Mouse (Mus musculus) embryonic facial prominence, embryonic 12.5 days (tissue): ENCODE data around the gene Stx12. TPM values are rescaled to one million over a fixed set of nuclear protein-coding genes. Genes with fewer than 3 reads are reported as not detected.
A peak's percentile ranks its signal among the peaks of the same experiment; 100 is the strongest.

Experiments
- ATAC-seq: fragments of 200-750 bp; cut with Nextera tagmentation; 2 replicates; pipeline ENCODE4 v1.8.0; 2017; ENCODE audit not compliant: insufficient number of reproducible peaks, insufficient read depth, low FRiP score, low TSS enrichment
- H3K27ac ChIP-seq: fragments of 300-500 bp; sonication (generic); 2 replicates; pipeline ENCODE4 v1.5.1; 2016; ENCODE audit warnings: mild to moderate bottlenecking
- H3K27me3 ChIP-seq: fragments of 300-500 bp; sonication (generic); 2 replicates; pipeline ENCODE4 v1.6.1; 2016; ENCODE audit warnings: mild to moderate bottlenecking, moderate library complexity
- H3K36me3 ChIP-seq: fragments of 300-500 bp; sonication (generic); 2 replicates; pipeline ENCODE4 v1.6.1; 2016; ENCODE audit warnings: mild to moderate bottlenecking
- H3K4me1 ChIP-seq: fragments of 300-500 bp; sonication (generic); 2 replicates; pipeline ENCODE4 v1.6.1; 2016
- H3K4me2 ChIP-seq: fragments of 300-500 bp; sonication (generic); replicated peaks from 2 replicates; pipeline ENCODE4 v1.6.1; 2016; ENCODE audit warnings: mild to moderate bottlenecking, moderate library complexity
- H3K4me3 ChIP-seq: fragments of 300-500 bp; sonication (generic); 2 replicates; pipeline ENCODE4 v1.5.1; 2016; ENCODE audit warnings: mild to moderate bottlenecking
- H3K9ac ChIP-seq: fragments of 300-500 bp; sonication (generic); 2 replicates; pipeline ENCODE4 v1.6.1; 2016; ENCODE audit warnings: mild to moderate bottlenecking, moderate library complexity
- H3K9me3 ChIP-seq: fragments of 300-500 bp; sonication (generic); 2 replicates; pipeline ENCODE4 v1.6.1; 2016; ENCODE audit warnings: mild to moderate bottlenecking, moderate library complexity
- WGBS: fragments of 180-500 bp; shearing (Covaris S2); methylation state at CpG from one replicate; pipeline ENCODE4 v1.1.7; 2016; 5-methylcytosine and 5-hydroxymethylcytosine counted together
- polyA plus RNA-seq: library from polyadenylated mRNA; unstranded; fragments of >200 nt; fragmentation: Nextera tagmentation; extraction: Ambion mirVana; gene quantifications from 2 replicates; pipeline ENCODE4 v1.2.1, GENCODE M21; 2016

The Stx12 gene
- polyA plus RNA-seq, 1 experiment from 2014 or later = 69.6 TPM

DNA sequence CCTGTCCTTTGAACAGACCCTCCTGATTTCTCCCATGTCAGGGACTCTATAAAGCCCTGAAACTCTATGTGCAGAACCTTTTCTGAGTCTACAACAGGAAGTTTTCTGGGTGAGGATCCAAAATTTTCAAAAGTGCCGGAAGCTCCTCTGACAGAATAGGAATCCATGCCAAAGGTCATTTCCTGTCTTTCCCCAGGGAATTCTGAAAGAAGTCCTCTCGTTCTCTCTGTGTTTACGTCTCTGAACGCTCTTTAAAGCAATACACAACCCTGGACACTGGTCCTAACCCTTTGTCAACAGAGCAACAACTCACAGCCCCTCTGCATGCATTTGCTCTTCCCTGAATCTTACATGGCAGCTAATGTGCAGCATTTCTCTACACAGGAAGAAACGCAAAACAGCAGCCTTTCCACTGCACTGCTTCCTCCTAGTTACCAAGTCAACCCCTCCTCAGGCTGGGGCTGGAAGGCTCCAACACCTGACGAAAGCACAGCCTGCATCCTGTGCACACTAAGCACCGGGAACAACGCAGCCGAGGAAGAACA lies 20.5 kb upstream of the Stx12 start:
- Histone ChIP-seq H3K9ac (no peak overlapping the region), H3K4me3 (no peak overlapping the region), H3K9me3 (no peaks in the 10 kb centered on the region), H3K4me1 (no peaks in the 10 kb centered on the region), H3K36me3 (peaks cover 47% of the 10 kb centered on the region), H3K27me3 (no peaks in the 10 kb centered on the region), H3K27ac (no peak overlapping the region), H3K4me2 (no peak overlapping the region)
- 46% methylated on average over 9 of the region's 9 CpGs for WGBS
- no peak for ATAC-seq

- no peak overlapping the region for H3K9ac ChIP-seq
- H3K4me2 ChIP-seq = no peak overlapping the region
- H3K4me1 ChIP-seq = no peaks in the 10 kb centered on the region
- no peaks in the 10 kb centered on the region for H3K27me3 ChIP-seq
- no peak overlapping the region for H3K4me3 ChIP-seq
- no peak for ATAC-seq
- H3K36me3 ChIP-seq = peaks cover 42% of the 10 kb centered on the region
- WGBS = 87% methylated on average over 2 of the region's 2 CpGs
- no peaks in the 10 kb centered on the region for H3K9me3 ChIP-seq
- H3K27ac ChIP-seq = no peak overlapping the region
Observed at GRCm38 (mm10) chr4:132904071-132904470, 19.8 kb upstream of the Stx12 start.

DNA sequence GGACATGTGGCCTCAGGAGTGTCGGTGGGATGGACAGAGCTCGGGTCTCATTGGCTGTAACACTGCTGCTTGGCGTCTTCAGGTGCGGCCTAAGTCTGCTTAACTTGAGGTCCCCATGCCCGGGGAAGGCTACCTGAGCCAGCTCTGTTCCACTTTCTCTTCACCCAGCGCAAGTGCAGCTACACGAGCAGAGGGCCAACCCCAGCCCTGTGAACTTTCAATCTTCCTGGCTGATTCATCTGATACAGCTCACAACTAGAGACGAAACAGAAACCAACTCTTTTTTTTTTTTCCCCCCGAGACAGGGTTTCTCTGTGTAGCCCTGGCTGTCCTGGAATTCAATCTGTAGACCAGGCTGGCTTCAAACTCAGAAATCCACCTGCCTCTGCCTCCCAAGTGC lies 13.9 kb upstream of the Stx12 start:
- WGBS = 88% methylated on average over 9 of the region's 9 CpGs
- Histone ChIP-seq H3K4me2 (no peak overlapping the region), H3K27me3 (no peaks in the 10 kb centered on the region; the same call in 1 of the 2 replicates), H3K36me3 (peaks cover 18% of the 10 kb centered on the region), H3K9ac (no peak overlapping the region), H3K27ac (no peak overlapping the region), H3K4me1 (no peaks in the 10 kb centered on the region), H3K4me3 (no peak overlapping the region), H3K9me3 (no peaks in the 10 kb centered on the region)
- no peak for ATAC-seq

- no peak overlapping the region for H3K27ac ChIP-seq
- WGBS = 15% methylated on average over 7 of the region's 7 CpGs
- H3K4me2 ChIP-seq = no peak overlapping the region
- H3K4me1 ChIP-seq = no peaks in the 10 kb centered on the region
- H3K4me3 ChIP-seq = no peak overlapping the region
- H3K9ac ChIP-seq = no peak overlapping the region
- ATAC-seq = no peak
- no peaks in the 10 kb centered on the region; the same call in 1 of the 2 replicates for H3K27me3 ChIP-seq
- no peaks in the 10 kb centered on the region for H3K9me3 ChIP-seq
- no peaks in the 10 kb centered on the region for H3K36me3 ChIP-seq
Observed at GRCm38 (mm10) chr4:132894402-132894801, 10.1 kb upstream of the Stx12 start.

DNA sequence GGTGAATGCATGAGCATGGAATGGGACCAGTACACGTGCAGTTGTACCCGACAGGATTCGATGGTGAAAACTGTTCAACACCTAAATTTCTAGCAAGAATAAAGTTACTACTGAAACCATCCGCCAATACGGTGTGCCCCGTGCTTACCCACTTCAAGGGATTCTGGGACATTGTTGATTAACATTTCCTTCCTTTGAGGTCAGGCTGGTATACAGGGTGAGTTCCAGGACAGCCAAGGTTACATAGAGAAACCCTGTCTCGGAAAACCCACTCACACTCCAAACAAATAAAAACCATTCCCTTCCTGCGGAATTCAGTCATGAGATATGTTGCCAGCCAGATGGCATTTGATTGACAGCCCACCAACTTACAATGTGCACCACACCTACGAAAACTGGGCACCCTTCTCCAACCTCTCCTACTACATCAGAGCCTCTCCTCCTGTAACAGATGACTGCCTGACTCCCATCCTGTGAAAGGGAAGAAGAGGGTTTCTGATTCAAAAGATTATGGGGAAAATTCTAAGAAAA lies 600 bp upstream of the Stx12 start:
- H3K4me2 ChIP-seq = peak overlapping the region; percentile 90
- H3K9me3 ChIP-seq = no peaks in the 10 kb centered on the region
- no peaks in the 10 kb centered on the region for H3K36me3 ChIP-seq
- peak overlapping the region; percentile 90 for H3K9ac ChIP-seq
- H3K4me3 ChIP-seq = peak overlapping the region; percentile 95
- WGBS = 9% methylated on average over 9 of the region's 9 CpGs
- no peaks in the 10 kb centered on the region for H3K27me3 ChIP-seq
- peak overlapping the region; percentile 85 for H3K27ac ChIP-seq
- 0 out of 2 replicates have a peak, but pooled peaks have one; percentile 18 for ATAC-seq
- H3K4me1 ChIP-seq = peaks cover 6% of the 10 kb centered on the region

DNA sequence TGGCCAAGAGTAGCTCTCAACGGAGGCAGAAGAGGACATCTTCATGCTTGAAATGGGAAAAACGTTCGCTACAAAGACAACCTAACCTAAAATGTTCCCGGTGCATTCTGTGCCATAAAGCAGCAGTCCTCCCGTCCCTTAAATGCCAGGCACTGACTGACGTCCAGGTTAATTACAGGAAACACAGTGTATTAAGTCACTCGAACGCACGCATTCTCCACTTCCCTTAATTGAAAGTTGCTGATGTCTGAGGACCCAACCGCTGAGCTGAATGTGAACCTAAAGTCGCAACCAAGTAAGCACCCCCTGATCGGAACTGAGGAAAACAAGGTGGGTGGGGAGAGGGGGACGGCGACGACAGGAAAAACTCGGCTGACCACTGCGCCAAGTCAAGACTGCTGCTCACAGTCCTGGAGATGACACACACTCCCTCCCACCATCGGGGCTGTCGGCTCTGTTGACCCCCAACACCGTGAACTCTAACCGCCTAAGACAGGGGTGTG lies 697 bp downstream of the Stx12 start:
- Histone ChIP-seq H3K9ac (peak overlapping the region; percentile 90), H3K36me3 (no peaks in the 10 kb centered on the region), H3K4me2 (peak overlapping the region; percentile 90), H3K4me3 (peak overlapping the region; percentile 95), H3K27ac (peak overlapping the region; percentile 85), H3K27me3 (no peaks in the 10 kb centered on the region), H3K4me1 (peaks cover 6% of the 10 kb centered on the region), H3K9me3 (no peaks in the 10 kb centered on the region)
- 2% methylated on average over 21 of the region's 21 CpGs for WGBS
- peak; percentile 29; the same call in 1 of the 2 replicates for ATAC-seq

- Histone ChIP-seq H3K9me3 (no peaks in the 10 kb centered on the region), H3K36me3 (peaks cover 21% of the 10 kb centered on the region), H3K27me3 (no peaks in the 10 kb centered on the region), H3K4me2 (no peak overlapping the region), H3K4me3 (no peak overlapping the region), H3K9ac (no peak overlapping the region), H3K27ac (no peak overlapping the region), H3K4me1 (no peaks in the 10 kb centered on the region)
- WGBS = 88% methylated on average over 7 of the region's 7 CpGs
- no peak for ATAC-seq
Observed at GRCm38 (mm10) chr4:132874363-132875097, 9.8 kb downstream of the Stx12 start.

- Histone ChIP-seq H3K4me1 (no peaks in the 10 kb centered on the region), H3K27ac (no peak overlapping the region), H3K4me2 (no peak overlapping the region), H3K9ac (no peak overlapping the region), H3K4me3 (no peak overlapping the region), H3K36me3 (peaks cover 29% of the 10 kb centered on the region), H3K27me3 (no peaks in the 10 kb centered on the region), H3K9me3 (no peaks in the 10 kb centered on the region)
- 90% methylated on average over 11 of the region's 11 CpGs for WGBS
- no peak for ATAC-seq
Observed at GRCm38 (mm10) chr4:132873481-132874362, 10.6 kb downstream of the Stx12 start.

DNA sequence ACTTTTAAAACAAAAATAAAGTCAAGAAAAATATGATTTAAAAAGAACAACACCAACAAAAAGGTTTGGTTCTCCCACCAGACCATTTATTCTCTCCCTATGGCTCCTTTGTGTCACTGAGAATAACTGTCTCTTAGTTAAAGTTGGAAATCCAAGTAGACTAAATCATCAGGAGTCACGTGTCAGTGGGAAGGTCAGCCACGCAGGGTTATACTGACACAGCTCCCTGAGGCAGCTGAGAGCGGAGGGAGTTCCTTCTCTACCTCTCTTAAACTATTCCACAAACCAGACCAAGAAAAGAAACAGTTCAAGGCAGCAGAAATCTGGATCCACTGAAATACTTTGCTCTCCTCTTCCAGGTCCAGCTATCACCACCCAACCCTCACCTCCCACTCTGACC lies 13.2 kb downstream of the Stx12 start:
- H3K4me2 ChIP-seq = no peak overlapping the region
- 93% methylated on average over 3 of the region's 3 CpGs for WGBS
- no peaks in the 10 kb centered on the region for H3K9me3 ChIP-seq
- no peak for ATAC-seq
- no peaks in the 10 kb centered on the region for H3K27me3 ChIP-seq
- no peak overlapping the region for H3K27ac ChIP-seq
- no peak overlapping the region for H3K9ac ChIP-seq
- peaks cover 53% of the 10 kb centered on the region for H3K36me3 ChIP-seq
- H3K4me3 ChIP-seq = no peak overlapping the region
- H3K4me1 ChIP-seq = no peaks in the 10 kb centered on the region

DNA sequence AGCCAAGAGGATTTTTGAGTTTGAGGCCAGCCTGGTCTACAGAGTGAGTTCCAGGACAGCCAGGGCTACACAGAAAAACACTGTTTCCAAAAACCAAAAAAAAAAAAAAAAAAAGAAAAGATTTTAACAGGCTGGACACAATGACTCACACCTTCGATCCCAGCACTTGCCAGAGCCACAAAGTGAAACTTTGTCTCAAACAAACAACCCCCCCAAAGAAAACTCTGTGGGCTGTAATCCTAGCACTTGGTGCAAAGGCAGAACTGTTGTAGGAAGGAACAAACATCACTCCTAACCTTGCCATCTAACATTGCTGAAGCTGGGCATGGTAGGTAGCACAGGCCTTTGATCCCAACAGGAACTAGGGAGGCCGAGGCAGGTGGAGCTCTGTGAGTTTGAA lies 19.5 kb downstream of the Stx12 start:
- Histone ChIP-seq H3K9me3 (no peaks in the 10 kb centered on the region), H3K9ac (no peak overlapping the region), H3K27me3 (no peaks in the 10 kb centered on the region), H3K36me3 (peaks cover 67% of the 10 kb centered on the region), H3K27ac (no peak overlapping the region), H3K4me1 (no peaks in the 10 kb centered on the region), H3K4me2 (no peak overlapping the region), H3K4me3 (no peak overlapping the region)
- ATAC-seq = no peak
- 85% methylated on average over 2 of the region's 2 CpGs for WGBS

DNA sequence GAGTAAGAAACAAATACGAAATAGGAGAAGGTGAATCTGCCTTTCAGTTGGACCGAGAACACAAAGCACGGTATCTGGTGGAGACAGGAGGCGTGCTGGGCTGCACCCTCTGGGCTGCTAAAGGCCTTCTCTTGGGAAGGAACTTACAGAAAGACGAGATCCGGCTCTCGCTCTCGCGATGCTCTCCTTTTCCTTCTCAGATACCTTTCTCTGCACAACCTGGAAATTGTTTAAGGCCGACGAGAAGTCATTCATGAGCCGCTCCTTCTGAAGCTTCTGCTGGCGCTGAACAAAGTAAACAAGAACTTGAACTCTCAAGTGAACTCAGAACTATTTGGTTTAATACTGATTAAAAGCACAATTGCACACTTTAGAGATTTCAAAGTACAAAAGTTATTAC lies 21.3 kb downstream of the Stx12 start:
- peaks cover 63% of the 10 kb centered on the region for H3K36me3 ChIP-seq

More for the DNA sequence above, 21.3 kb downstream of the Stx12 start:
- WGBS = 91% methylated on average over 13 of the region's 13 CpGs
- no peak overlapping the region for H3K9ac ChIP-seq
- H3K9me3 ChIP-seq = no peaks in the 10 kb centered on the region
- no peaks in the 10 kb centered on the region for H3K4me1 ChIP-seq
- H3K27ac ChIP-seq = no peak overlapping the region
- H3K4me3 ChIP-seq = no peak overlapping the region
- ATAC-seq = no peak
- H3K4me2 ChIP-seq = no peak overlapping the region
- H3K27me3 ChIP-seq = no peaks in the 10 kb centered on the region
